ENCODE assay signal across 13 mouse cellular contexts in the genomic region with DNA sequence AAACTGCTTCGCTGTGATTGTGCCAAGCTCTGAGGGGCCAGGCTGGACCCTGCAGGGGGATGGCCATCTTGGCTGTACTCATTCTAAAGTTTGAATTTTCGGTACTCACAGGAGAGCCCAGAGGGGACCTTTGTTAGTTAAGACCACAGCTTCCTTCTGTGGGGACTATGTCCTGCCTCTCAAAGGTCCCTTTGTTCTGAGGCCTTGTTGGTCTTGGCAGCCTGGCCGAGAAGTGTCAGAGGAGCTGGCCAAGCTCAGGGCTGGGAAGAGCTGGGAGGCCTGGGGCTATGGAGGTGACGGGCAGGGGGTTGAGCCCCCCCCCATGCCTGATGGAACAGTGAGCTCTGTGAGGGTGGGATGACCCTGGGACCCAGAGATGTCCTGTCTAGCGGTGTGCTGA. TPM values are rescaled to one million over a fixed set of nuclear protein-coding genes. Genes with fewer than 3 reads are reported as not detected.
DNase-seq lines count a peak whose midpoint lies in the region; ATAC-seq and TF ChIP-seq lines count a peak whose summit lies in the region.
"Had no signal": no experiment of that assay in that cellular context is flagged by ENCODE, and none has a peak within 500 bp of the region (broad histone marks: within the 10 kb centered on the region; RNA-seq: fewer than 3 reads in every experiment).

No protein-coding gene starts in this region.

- H3K36me3 ChIP-seq in kidney, embryonic 15.5 days, result no peaks in the 10 kb centered on the region
- H3K36me3 ChIP-seq in kidney, embryonic 14.5 days (ENCODE audit: control insufficient read depth, insufficient read depth, low read length), result no peaks in the 10 kb centered on the region
- H3K36me3 ChIP-seq in embryonic facial prominence, embryonic 10.5 days (replicated peaks), result no peaks in the 10 kb centered on the region
- H3K36me3 ChIP-seq in heart, postnatal 0 days (replicated peaks; ENCODE audit: control insufficient read depth, insufficient read depth, low read length), result no peaks in the 10 kb centered on the region
- H3K36me3 ChIP-seq in midbrain, embryonic 15.5 days (replicated peaks), result no peaks in the 10 kb centered on the region

- peaks cover 4% of the 10 kb centered on the region; the same call in 1 of the 2 replicates for H3K27me3 ChIP-seq in kidney, embryonic 15.5 days
- no peaks in the 10 kb centered on the region for H3K27me3 ChIP-seq in kidney, embryonic 14.5 days (ENCODE audit: control insufficient read depth, insufficient read depth, low read length)
- no peaks in the 10 kb centered on the region for H3K27me3 ChIP-seq in embryonic facial prominence, embryonic 10.5 days (replicated peaks; ENCODE audit: low read depth, poor library complexity, severe bottlenecking)
- H3K27me3 ChIP-seq in heart, postnatal 0 days (ENCODE audit: control insufficient read depth, insufficient read depth, low read length), result no peaks in the 10 kb centered on the region
- H3K27me3 ChIP-seq in midbrain, embryonic 15.5 days (replicated peaks), result no peaks in the 10 kb centered on the region

- H3K9ac ChIP-seq in kidney, embryonic 15.5 days, result peak overlapping the region; percentile 12; the same call in 1 of the 2 replicates
- no peak overlapping the region for H3K9ac ChIP-seq in kidney, embryonic 14.5 days (ENCODE audit: low read depth, low read length)
- H3K9ac ChIP-seq in heart, postnatal 0 days (replicated peaks; ENCODE audit: low read depth, low read length), result no peak overlapping the region
- no peak overlapping the region for H3K9ac ChIP-seq in midbrain, embryonic 15.5 days

- H3K27ac ChIP-seq in kidney, embryonic 15.5 days, result peak overlapping the region; percentile 41; the same call in 1 of the 2 replicates
- H3K27ac ChIP-seq in kidney, embryonic 14.5 days (ENCODE audit: low read depth, low read length), result no peak overlapping the region; the same call in 1 of the 2 replicates
- peak overlapping the region; percentile 84 for H3K27ac ChIP-seq in embryonic facial prominence, embryonic 10.5 days (replicated peaks)
- H3K27ac ChIP-seq in heart, postnatal 0 days (ENCODE audit: low read depth), result peak overlapping the region; percentile 36
- H3K27ac ChIP-seq in midbrain, embryonic 15.5 days, result peak overlapping the region; percentile 66

- peak; percentile 42 for DNase-seq in embryonic facial prominence, embryonic 10.5 days (ENCODE audit: low spot score)
- DNase-seq in heart, postnatal 0 days (ENCODE audit: low spot score), result peak; percentile 46
- no peak for DNase-seq in cerebellum, postnatal 4 days (ENCODE audit: low spot score in 2 of 2)
- DNase-seq in cerebellum, postnatal 36 days, result no peak
- DNase-seq: cerebellum, adult 2 months; kidney, adult 11 months had no signal

- H3K4me1 ChIP-seq in kidney, embryonic 15.5 days, result peaks cover 30% of the 10 kb centered on the region
- peaks cover 16% of the 10 kb centered on the region for H3K4me1 ChIP-seq in kidney, embryonic 14.5 days (ENCODE audit: control insufficient read depth, insufficient read depth, low read length)
- peaks cover 59% of the 10 kb centered on the region for H3K4me1 ChIP-seq in embryonic facial prominence, embryonic 10.5 days
- H3K4me1 ChIP-seq in heart, postnatal 0 days (ENCODE audit: control insufficient read depth, insufficient read depth), result peaks cover 5% of the 10 kb centered on the region; the same call in 1 of the 2 replicates
- H3K4me1 ChIP-seq in midbrain, embryonic 15.5 days, result peaks cover 18% of the 10 kb centered on the region

- TF ChIP-seq CTCF in heart, postnatal 0 days (IDR thresholded peaks at IDR 0.05; ENCODE audit: low read depth), result no peak

- 64% methylated on average over 5 of the region's 5 CpGs for WGBS in kidney, embryonic 15.5 days
- WGBS in kidney, embryonic 14.5 days, result 66% methylated on average over 5 of the region's 5 CpGs
- whole genome bisulfite sequencing in embryonic facial prominence, embryonic 10.5 days, result 29% methylated on average over 5 of the region's 5 CpGs
- 59% methylated on average over 5 of the region's 5 CpGs for WGBS in heart, postnatal 0 days
- WGBS in midbrain, embryonic 15.5 days, result 45% methylated on average over 5 of the region's 5 CpGs

- H3K4me3 ChIP-seq in kidney, embryonic 15.5 days (replicated peaks), result no peak overlapping the region
- no peak overlapping the region for H3K4me3 ChIP-seq in kidney, embryonic 14.5 days (ENCODE audit: low read length)
- no peak overlapping the region for H3K4me3 ChIP-seq in embryonic facial prominence, embryonic 10.5 days
- H3K4me3 ChIP-seq in heart, postnatal 0 days (ENCODE audit: low read depth, low read length), result no peak overlapping the region
- H3K4me3 ChIP-seq in midbrain, embryonic 15.5 days, result no peak overlapping the region

- ATAC-seq in kidney, embryonic 15.5 days (replicated peaks; ENCODE audit: low FRiP score), result no peak
- ATAC-seq in kidney, embryonic 14.5 days (ENCODE audit: low FRiP score, low TSS enrichment), result no peak
- peak; percentile 60; the same call in 1 of the 2 replicates for ATAC-seq in heart, postnatal 0 days (ENCODE audit: insufficient read depth, low read depth)
- ATAC-seq in midbrain, embryonic 15.5 days (replicated peaks), result no peak
- no peak for ATAC-seq in cerebellum, adult (ENCODE audit: insufficient number of reproducible peaks, low FRiP score, low TSS enrichment)
- ATAC-seq: activated CD4-positive, CD25-positive, alpha-beta regulatory T cell, adult 4 months had no signal

- TF ChIP-seq EP300 in heart, postnatal 0 days (IDR thresholded peaks at IDR 0.05; ENCODE audit: low read depth), result no peak

- H3K9me3 ChIP-seq in kidney, embryonic 15.5 days (replicated peaks), result no peaks in the 10 kb centered on the region
- no peaks in the 10 kb centered on the region for H3K9me3 ChIP-seq in kidney, embryonic 14.5 days (ENCODE audit: control insufficient read depth, low read length)
- no peaks in the 10 kb centered on the region for H3K9me3 ChIP-seq in embryonic facial prominence, embryonic 10.5 days
- H3K9me3 ChIP-seq in heart, postnatal 0 days (replicated peaks; ENCODE audit: control insufficient read depth, low read length), result no peaks in the 10 kb centered on the region
- H3K9me3 ChIP-seq in midbrain, embryonic 15.5 days, result no peaks in the 10 kb centered on the region

- no peak overlapping the region for H3K4me2 ChIP-seq in kidney, embryonic 15.5 days
- no peak overlapping the region for H3K4me2 ChIP-seq in kidney, embryonic 14.5 days (replicated peaks; ENCODE audit: low read depth, low read length)
- no peak overlapping the region for H3K4me2 ChIP-seq in heart, postnatal 0 days (ENCODE audit: low read depth, low read length)
- no peak overlapping the region for H3K4me2 ChIP-seq in midbrain, embryonic 15.5 days

RNA-seq across cellular contexts. Expression of gene Tent5b, which starts 36.8 kb away (rescaled TPM):
- polyA plus RNA-seq in kidney, embryonic 15.5 days (2015; fragmentation: Nextera tagmentation; extraction: Ambion mirVana), result 1.2 and 1.3 TPM in 2 replicates
- polyA plus RNA-seq in kidney, embryonic 14.5 days (2014; fragmentation: Nextera tagmentation; extraction: Ambion mirVana), result 0.35 and 0.94 TPM in 2 replicates
- polyA plus RNA-seq in embryonic facial prominence, embryonic 10.5 days (2016; fragmentation: Nextera tagmentation; extraction: Ambion mirVana), result 1.0 and 1.2 TPM in 2 replicates
- 33.3 and 48.2 TPM in 2 replicates for total RNA-seq in heart, postnatal 0 days (2014; rRNA removed; ENCODE audit: low replicate concordance)
- polyA plus RNA-seq in heart, postnatal 0 days (2015; fragmentation: Nextera tagmentation; extraction: Ambion mirVana), result 0.78 and 1.4 TPM in 2 replicates
- polyA plus RNA-seq in midbrain, embryonic 15.5 days (2015; fragmentation: Nextera tagmentation; extraction: Ambion mirVana), result 0.22 and 0.37 TPM in 2 replicates
- total RNA-seq: CH12.LX; megakaryocyte progenitor cell, adult 5-6 weeks had no signal
- polyA plus RNA-seq: activated CD4-positive, CD25-positive, alpha-beta regulatory T cell, adult 4 months had no signal

RNA-seq across cellular contexts. Expression of gene Trnp1, which starts 55.3 kb away (rescaled TPM):
- 0.64 and 1.0 TPM in 2 replicates for polyA plus RNA-seq in kidney, embryonic 15.5 days (2015; fragmentation: Nextera tagmentation; extraction: Ambion mirVana)
- 1.4 and 1.6 TPM in 2 replicates for polyA plus RNA-seq in kidney, embryonic 14.5 days (2014; fragmentation: Nextera tagmentation; extraction: Ambion mirVana)
- polyA plus RNA-seq in embryonic facial prominence, embryonic 10.5 days (2016; fragmentation: Nextera tagmentation; extraction: Ambion mirVana), result 0.57 and 1.1 TPM in 2 replicates
- 4.1 and 9.8 TPM in 2 replicates for total RNA-seq in heart, postnatal 0 days (2014; rRNA removed; ENCODE audit: low replicate concordance)
- 1.8 and 2.7 TPM in 2 replicates for polyA plus RNA-seq in heart, postnatal 0 days (2015; fragmentation: Nextera tagmentation; extraction: Ambion mirVana)
- 6.4 and 6.9 TPM in 2 replicates for polyA plus RNA-seq in midbrain, embryonic 15.5 days (2015; fragmentation: Nextera tagmentation; extraction: Ambion mirVana)
- total RNA-seq: CH12.LX; megakaryocyte progenitor cell, adult 5-6 weeks had no signal
- polyA plus RNA-seq: activated CD4-positive, CD25-positive, alpha-beta regulatory T cell, adult 4 months had no signal

Comparison
In these comparisons a context has a peak if more than half of its experiments do, and no peak if none do; other contexts are left out.
1. DNase-seq: peak in embryonic facial prominence, embryonic 10.5 days (single experiment) and heart, postnatal 0 days (single experiment); none in cerebellum, postnatal 4 days (0 of 2) and cerebellum, postnatal 36 days (0 of 2).